Mouse (Mus musculus): ENCODE data around the gene Ddah2. TPM values are rescaled to one million over a fixed set of nuclear protein-coding genes. Genes with fewer than 3 reads are reported as not detected.

The Ddah2 gene
- total and polyA plus RNA-seq, 3 experiments: 8.6 to 11.1 TPM; not detected in 1

DNA sequence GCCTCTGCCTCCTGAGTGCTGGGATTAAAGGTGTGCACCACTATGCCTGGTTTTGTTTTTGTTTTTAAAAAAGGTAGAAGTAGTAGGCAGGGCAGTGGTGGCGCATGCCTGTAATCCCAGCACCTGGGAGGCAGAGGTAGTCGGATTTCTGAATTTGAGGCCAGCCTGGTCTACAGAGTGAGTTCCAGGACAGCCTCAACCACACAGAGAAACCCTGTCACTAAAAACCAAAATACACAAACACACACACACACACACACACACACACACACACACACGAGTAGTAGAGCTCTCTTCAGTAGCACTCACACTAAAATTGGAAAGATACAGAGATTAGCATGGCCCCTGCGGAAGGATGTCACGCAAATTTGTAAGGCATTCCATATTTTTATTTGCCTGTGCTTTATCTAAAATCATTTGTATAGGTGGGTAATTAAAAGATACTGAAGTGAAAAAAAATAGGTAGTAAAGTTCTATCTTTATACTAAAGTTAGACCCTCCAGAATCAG lies 9.8 kb upstream of the Ddah2 start (continued):
- no peak for TF ChIP-seq MEF2A (IDR thresholded peaks at IDR 0.05; ENCODE audit: extremely low read depth, insufficient replicate concordance, low read depth, low read length, poor library complexity, severe bottlenecking)
- TF ChIP-seq SMC3 (IDR thresholded peaks at IDR 0.05; ENCODE audit: low read depth, low read length): no peak
- TF ChIP-seq USF2 (IDR thresholded peaks at IDR 0.05; ENCODE audit: borderline replicate concordance in 1 of 2, insufficient read depth in 1 of 2, low read depth in 1 of 2, low read length in 2 of 2): no peak
- TF ChIP-seq UBTF (IDR thresholded peaks at IDR 0.05; ENCODE audit: borderline replicate concordance, insufficient read depth, low read depth, low read length): no peak

- H3K79me2 ChIP-seq (ENCODE audit: control insufficient read depth, insufficient read depth, low read length, poor library complexity): peaks cover 40% of the 10 kb centered on the region
- H3K27ac ChIP-seq (ENCODE audit: control insufficient read depth, low read depth, low read length): peak within 1 kb of the TSS; percentile 98
- H3K4me3 ChIP-seq (ENCODE audit: control insufficient read depth in 1 of 2, insufficient read depth in 1 of 2, low read depth in 2 of 2, low read length in 2 of 2): peak within 1 kb of the TSS; percentile 76 to 87
- no peaks in the 10 kb centered on the region for H3K27me3 ChIP-seq (ENCODE audit: control insufficient read depth in 1 of 2, insufficient read depth in 2 of 2, low read length in 2 of 2)
- TF ChIP-seq RCOR1 (IDR thresholded peaks at IDR 0.05; ENCODE audit: low read depth, low read length) (no peak), TBP (IDR thresholded peaks at IDR 0.05; ENCODE audit: low read depth, low read length) (peak; percentile 74), USF2 (IDR thresholded peaks at IDR 0.05; ENCODE audit: borderline replicate concordance in 1 of 2, insufficient read depth in 1 of 2, low read depth in 1 of 2, low read length in 2 of 2) (no peak), ELF1 (IDR thresholded peaks at IDR 0.05; ENCODE audit: low read depth, low read length) (peak; percentile 56; the same call in 1 of the 2 replicates), CTCF (IDR thresholded peaks at IDR 0.05 in 2 of 3, conservative IDR thresholded peaks at IDR 0.05 in 1 of 3; ENCODE audit: control insufficient read depth in 1 of 3, insufficient read depth in 1 of 3, low read depth in 2 of 3, low read length in 3 of 3, poor library complexity in 1 of 3, severe bottlenecking in 1 of 3) (0 out of 6 replicates have a peak, but pooled peaks of 1 of the 3 experiments have one; percentile 8), BHLHE40 (IDR thresholded peaks at IDR 0.05; ENCODE audit: borderline replicate concordance, low read depth, low read length) (no peak), E2F4 (IDR thresholded peaks at IDR 0.05; ENCODE audit: borderline replicate concordance, low read depth, low read length) (no peak), EP300 (IDR thresholded peaks at IDR 0.05; ENCODE audit: low read depth in 1 of 2, low read length in 2 of 2) (peak in 1 of 2 experiments; percentile 48; a peak in 2 of 4 replicates), ZKSCAN1 (IDR thresholded peaks at IDR 0.05; ENCODE audit: low read depth, low read length) (no peak), ZNF384 (IDR thresholded peaks at IDR 0.05; ENCODE audit: low read depth, low read length) (no peak), POLR2AphosphoS5 (IDR thresholded peaks at IDR 0.05; ENCODE audit: borderline replicate concordance, low read depth, low read length) (no peak), HCFC1 (IDR thresholded peaks at IDR 0.05; ENCODE audit: low read depth, low read length) (peak; percentile 51; the same call in 1 of the 2 replicates), MAX (IDR thresholded peaks at IDR 0.05; ENCODE audit: low read length) (no peak), GATA1 (IDR thresholded peaks at IDR 0.05; ENCODE audit: low read depth, low read length) (peak; percentile 44; the same call in 1 of the 2 replicates), TAL1 (IDR thresholded peaks at IDR 0.05; ENCODE audit: low read length) (no peak; the same call in 1 of the 2 replicates), NRF1 (IDR thresholded peaks at IDR 0.05; ENCODE audit: insufficient read depth, low read depth, low read length, poor library complexity, severe bottlenecking) (no peak), MEF2A (IDR thresholded peaks at IDR 0.05; ENCODE audit: extremely low read depth, insufficient replicate concordance, low read depth, low read length, poor library complexity, severe bottlenecking) (no peak), ZC3H11A (IDR thresholded peaks at IDR 0.05; ENCODE audit: low read depth, low read length) (no peak), ETS1 (IDR thresholded peaks at IDR 0.05; ENCODE audit: low read depth, low read length) (peak; percentile 46), ZMIZ1 (IDR thresholded peaks at IDR 0.05; ENCODE audit: low read depth, low read length) (peak; percentile 25; the same call in 1 of the 2 replicates), MAZ (IDR thresholded peaks at IDR 0.05; ENCODE audit: low read depth, low read length) (no peak; the same call in 1 of the 2 replicates), POLR2A (IDR thresholded peaks at IDR 0.05; ENCODE audit: control insufficient read depth in 1 of 2, insufficient read depth in 1 of 2, low read depth in 1 of 2, low read length in 2 of 2, poor library complexity in 1 of 2) (no peak), MAFK (IDR thresholded peaks at IDR 0.05; ENCODE audit: borderline replicate concordance, low read depth, low read length) (no peak)
- H3K4me1 ChIP-seq (ENCODE audit: control insufficient read depth in 1 of 2, insufficient read depth in 2 of 2, low read length in 2 of 2): peaks cover 4 to 39% of the 10 kb centered on the region in 2 experiments
- peak; percentile 90 for DNase-seq (ENCODE audit: low read depth, low spot score)
- H3K9me3 ChIP-seq (replicated peaks; ENCODE audit: insufficient read depth, low read length): no peaks in the 10 kb centered on the region
- peak within 1 kb of the TSS; percentile 90 for H3K9ac ChIP-seq (ENCODE audit: control insufficient read depth, low read depth, low read length, poor library complexity, severe bottlenecking)
- peaks cover 4 to 33% of the 10 kb centered on the region in 2 experiments for H3K36me3 ChIP-seq (ENCODE audit: control insufficient read depth in 1 of 2, insufficient read depth in 2 of 2, low read length in 2 of 2)
These were observed 9.2 kb upstream of the Ddah2 start, which contains the start of gene Clic1 for GRCm38 (mm10) chr17:35049561-35050016. TSS of gene Clic1 (plus strand) at chr17:35049966.

All from MEL (cell line).